Mouse (Mus musculus) layer of hippocampus, adult 8-10 months (tissue): ENCODE measurements around the gene Lpar3. TPM values are rescaled to one million over a fixed set of nuclear protein-coding genes. Genes with fewer than 3 reads are reported as not detected.

Source experiments
- DNase-seq, 2 experiments: peaks; one replicate each; pipeline ENCODE4 v3.0.0; 2022; ENCODE audit warnings: low spot score in 2 of 2
- total RNA-seq, 4 experiments: library from RNA; stranded (reverse); gene quantifications; 2 replicates each; pipeline ENCODE4 v1.2.4; 2022

The Lpar3 gene
- total RNA-seq, 4 experiments from 2014 or later, result 0.16 to 0.55 (median 0.42) TPM

DNA sequence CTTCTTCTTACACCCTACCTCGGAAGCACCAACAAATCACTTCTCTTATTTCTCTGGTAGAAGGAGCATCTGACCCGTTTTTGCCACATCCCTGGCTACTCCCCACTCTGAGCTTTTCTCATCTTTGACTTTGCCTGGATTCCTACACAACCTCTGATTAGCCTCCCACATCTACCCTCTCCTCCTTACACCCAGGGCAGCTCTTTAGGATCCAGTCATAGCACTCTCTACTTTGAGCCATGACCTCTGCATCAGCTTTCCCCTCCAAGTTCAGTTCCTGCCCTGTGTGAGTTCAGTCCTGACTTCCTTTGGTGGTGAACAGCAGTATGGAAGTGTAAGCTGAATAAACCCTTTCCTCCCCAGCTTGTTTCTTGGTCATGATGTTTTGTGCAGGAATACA lies 87.1 kb downstream of the Lpar3 start:
- DNase-seq, result no peak

GRCm38 (mm10) chr3:146309586-146309985 lies 88.8 kb downstream of the Lpar3 start:
- DNase-seq, result no peak

GRCm38 (mm10) chr3:146311121-146311538 lies 90.4 kb downstream of the Lpar3 start:
- no peak for DNase-seq

- DNase-seq, result no peak
Observed at GRCm38 (mm10) chr3:146315414-146315813, 94.7 kb downstream of the Lpar3 start.

DNA sequence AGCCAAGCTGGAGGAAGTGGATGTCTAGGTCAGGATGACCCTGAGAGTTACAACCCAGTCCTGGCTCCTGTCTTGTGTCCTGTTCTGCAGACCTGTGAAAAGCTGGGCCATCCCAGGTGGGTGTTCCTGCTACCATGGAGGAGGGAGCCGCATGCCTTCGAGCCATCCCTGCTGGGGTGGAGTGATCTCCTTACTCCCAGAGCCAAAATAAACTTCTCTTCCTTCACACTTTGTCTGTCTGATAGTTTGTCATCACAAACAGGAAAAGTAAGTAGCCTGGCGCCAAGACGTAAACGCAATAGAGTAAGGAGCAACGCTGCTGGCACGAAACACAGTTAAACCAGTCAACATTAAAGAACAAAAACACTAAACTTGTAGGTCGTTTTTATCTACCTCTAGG lies 95.5 kb downstream of the Lpar3 start:
- DNase-seq, result no peak

GRCm38 (mm10) chr3:146317366-146317765 lies 96.6 kb downstream of the Lpar3 start:
- peak in 1 of 2 experiments; percentile 0 for DNase-seq

DNA sequence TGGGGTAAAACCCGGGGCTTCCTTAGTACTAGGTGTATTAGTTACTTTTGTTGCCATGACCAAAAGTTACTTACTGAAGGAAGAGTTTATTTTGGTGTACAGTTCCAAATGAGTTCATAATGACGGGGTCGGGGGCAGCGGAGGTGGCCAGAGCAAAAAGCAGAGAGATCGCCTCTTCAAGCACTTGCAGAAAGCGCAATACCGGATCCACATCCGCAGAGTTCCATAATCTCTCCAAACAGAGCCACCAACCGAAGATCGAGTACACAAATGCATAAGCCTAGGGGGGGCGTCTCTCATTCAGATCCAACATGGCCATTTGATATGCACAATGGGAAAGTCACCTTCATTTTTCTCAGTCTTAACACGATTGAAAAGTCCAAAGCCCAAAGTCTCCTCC lies 97.1 kb downstream of the Lpar3 start:
- DNase-seq, result no peak

GRCm38 (mm10) chr3:146318520-146318938 lies 97.8 kb downstream of the Lpar3 start:
- DNase-seq, result no peak

GRCm38 (mm10) chr3:146318987-146319386 lies 98.2 kb downstream of the Lpar3 start:
- no peak for DNase-seq

DNA sequence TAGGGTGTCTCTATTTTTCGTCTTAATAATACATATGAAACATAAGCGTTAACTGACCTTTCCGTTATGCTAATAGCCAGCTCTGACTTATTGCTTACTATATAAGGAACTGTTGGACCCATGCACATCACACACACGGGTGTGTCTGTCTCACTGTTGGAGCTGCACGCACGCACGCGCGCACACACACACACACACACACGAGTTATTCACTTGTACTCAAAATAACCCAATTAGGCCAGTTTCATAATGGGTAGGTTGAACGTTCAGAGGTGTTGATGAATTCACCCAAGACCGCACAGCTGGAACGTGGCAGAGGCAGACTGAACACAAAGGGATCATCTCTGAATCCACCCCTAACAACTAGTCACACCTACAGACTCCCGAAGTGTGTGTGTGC lies 98.7 kb downstream of the Lpar3 start:
- no peak for DNase-seq

DNA sequence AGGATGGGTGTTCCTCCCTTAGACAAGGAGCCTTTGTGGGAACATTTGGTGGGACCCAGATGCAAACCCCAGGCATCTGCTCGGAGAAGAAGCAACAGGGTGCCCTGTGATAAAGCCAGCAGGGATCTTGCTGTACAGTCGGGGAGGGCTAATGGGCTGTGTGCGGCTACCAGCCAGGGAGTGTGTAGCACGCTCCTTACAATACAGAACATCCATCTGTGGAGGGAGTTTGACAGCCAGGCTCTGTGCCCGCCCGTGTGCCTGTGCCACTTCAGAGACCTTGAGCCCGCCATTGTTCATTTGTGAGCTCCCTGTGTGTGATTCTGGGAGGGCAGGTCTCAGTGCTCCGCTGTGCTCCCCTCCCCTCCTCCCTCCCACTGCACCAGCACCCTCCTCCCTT lies 104.2 kb downstream of the Lpar3 start:
- DNase-seq, result no peak

- no peak for DNase-seq
Observed at GRCm38 (mm10) chr3:146326743-146327536, 106.2 kb downstream of the Lpar3 start.

DNA sequence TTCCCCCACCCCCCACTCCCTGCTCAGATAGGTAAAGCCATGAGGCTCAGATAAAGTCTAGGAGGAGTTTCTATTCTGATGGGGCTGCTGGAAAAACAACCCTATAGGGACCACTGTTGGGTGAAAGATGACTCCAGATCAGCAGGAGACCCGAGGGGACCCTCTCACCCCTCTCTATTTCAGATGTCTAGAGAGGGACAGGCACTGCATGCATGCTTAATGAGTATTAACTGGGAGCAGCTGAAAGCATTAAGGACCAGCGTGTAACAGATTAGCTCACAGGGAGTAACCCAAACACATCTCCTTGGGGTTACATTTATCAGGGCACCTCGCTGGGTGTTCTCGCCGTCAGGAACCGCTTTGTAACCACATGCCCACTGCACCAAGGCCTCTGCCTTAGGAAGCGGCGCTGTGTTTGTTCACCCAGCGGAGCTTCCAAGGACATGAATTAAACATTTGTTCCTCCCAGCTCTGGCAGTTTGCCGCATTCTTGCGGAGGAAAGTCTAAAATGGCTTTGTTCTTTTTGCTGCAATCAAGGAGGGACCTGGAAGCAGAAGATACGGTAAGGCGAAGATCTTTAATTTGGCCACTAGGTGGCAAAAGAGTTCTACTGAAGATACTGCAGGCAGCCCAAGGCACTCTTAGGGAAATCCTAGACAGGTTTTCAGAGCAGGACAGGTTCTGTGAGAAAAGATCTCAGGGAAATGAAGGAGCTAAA lies 106.9 kb downstream of the Lpar3 start:
- DNase-seq, result peak; percentile 80

DNA sequence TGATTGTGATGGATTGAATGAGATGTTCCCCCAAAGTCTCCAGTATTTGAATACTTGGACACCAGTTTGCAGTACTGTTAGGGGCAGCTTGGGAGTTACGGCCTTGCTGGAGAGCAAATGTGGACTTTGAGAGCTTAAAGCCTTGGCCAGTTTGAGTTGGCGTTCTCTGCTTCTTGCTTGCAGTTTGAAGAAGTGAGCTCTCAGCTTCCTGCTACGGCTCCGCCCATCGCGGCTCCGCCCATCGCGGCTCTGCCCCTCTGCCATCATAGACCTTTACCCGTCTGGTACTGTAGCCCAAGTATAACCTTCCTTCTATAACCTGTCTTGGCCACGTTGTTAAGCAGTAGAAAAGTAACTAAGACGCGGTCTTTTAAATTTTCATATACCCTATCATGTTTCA lies 108.0 kb downstream of the Lpar3 start:
- no peak for DNase-seq

DNA sequence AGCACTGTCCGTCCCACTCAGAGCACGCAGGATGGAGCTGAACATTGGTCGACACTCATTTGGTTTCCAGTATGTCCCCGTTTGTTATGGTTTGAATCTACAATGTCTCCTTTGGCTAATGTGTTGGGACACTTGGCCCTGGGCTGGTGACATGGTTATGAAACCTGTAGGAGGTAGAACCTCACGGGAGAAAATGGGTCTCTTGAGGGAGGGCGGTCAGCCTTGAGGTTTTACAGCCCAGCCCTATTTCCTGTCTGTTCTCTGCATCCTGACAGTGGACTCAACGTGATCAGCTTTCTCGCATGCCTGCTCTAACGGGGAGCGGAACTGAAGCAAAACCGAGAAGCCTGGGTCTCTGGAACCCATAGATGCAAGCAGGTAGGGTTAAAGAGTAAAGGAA lies 111.1 kb downstream of the Lpar3 start:
- no peak for DNase-seq

- no peak for DNase-seq
Observed at GRCm38 (mm10) chr3:146333270-146333669, 112.5 kb downstream of the Lpar3 start.

DNA sequence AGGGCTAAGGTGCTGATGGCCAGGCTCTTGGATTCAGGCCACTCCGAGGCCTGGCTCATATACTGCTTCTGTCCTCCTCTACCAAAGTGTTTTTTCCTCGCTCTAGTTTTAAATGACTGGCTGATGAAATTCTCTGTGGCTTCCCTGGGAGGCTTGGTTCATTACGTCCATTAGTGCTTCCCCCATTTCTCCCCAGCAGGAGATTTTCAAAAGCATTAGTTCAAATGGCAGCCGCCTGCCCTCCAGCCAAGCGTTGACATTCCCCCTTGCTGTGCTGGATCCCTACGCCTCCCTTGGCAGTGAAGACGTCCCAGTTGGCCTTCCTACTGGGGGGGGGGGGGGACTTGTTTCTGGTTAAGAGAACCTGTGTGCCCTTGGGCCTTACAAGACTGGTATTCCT lies 113.3 kb downstream of the Lpar3 start:
- no peak for DNase-seq

Other genes starting within 250 kb of the Lpar3 start
- gene Syde2, start 233.1 kb upstream of the Lpar3 start, total RNA-seq, result 1 to 10 TPM; 3.0 to 4.3 (median 3.6) TPM
- gene Wdr63, start 112.8 kb upstream of the Lpar3 start, total RNA-seq, result 1 to 10 TPM in 2 of 4 experiments, under 1 TPM in 2; 0.67 to 1.7 (median 0.96) TPM
- gene Mcoln3, start 103.5 kb upstream of the Lpar3 start, total RNA-seq, result not detected
- under 1 TPM in 2 of 4 experiments, not detected in 2; 0.34 to 0.36 TPM for gene Mcoln2, start 71.1 kb upstream of the Lpar3 start, total RNA-seq
- 100 to 1,000 TPM in 3 of 4 experiments, 10 to 100 TPM in 1; 98.2 to 108 (median 102) TPM for gene Ssx2ip, start 183.7 kb downstream of the Lpar3 start, total RNA-seq
- 10 to 100 TPM in 1 of 4 experiments, 1 to 10 TPM in 3; 6.8 to 11.4 (median 9.0) TPM for gene Ctbs, start 228.8 kb downstream of the Lpar3 start, total RNA-seq